Mouse (Mus musculus) embryonic stem cell, embryonic (primary cell): ENCODE measurements at regions not wholly inside any gene's neighbourhood (a gene's known extent, or its start where the extent isn't known, plus 50 kb on each side); places are given as distances from the start of the nearest gene placed in this dataset.

Experiments
- CTCF ChIA-PET, 4 experiments: fragments of 300-600 bp in 2 of 4; fragments of 350-600 bp in 2 of 4; sonication (Branson Sonifier 250); formaldehyde crosslinking; loops; one replicate each; lab custom pipeline; 2022; ENCODE audit warnings: inconsistent platforms in 2 of 4; lab: Charles Lee
- POLR2A ChIA-PET, 4 experiments: fragments of 300-600 bp in 2 of 4; fragments of 350-600 bp in 2 of 4; sonication (Branson Sonifier 250); formaldehyde crosslinking; loops; one replicate each; lab custom pipeline; 2022; ENCODE audit warnings: antibody characterized with exemption in 4 of 4, inconsistent platforms in 1 of 4; lab: Charles Lee

GRCm38 (mm10) chr3:9340788-9341187 lies 269.1 kb downstream of the Zfp704 start:
- ChIA-PET POLR2A (interaction anchor here in 1 of 4 experiments (0.5 to 1.5 kb wide), 5 partner anchors 10 to 381 kb away, joined by 3 to 5 read pairs (median 4); no protein-coding TSS in a partner anchor), CTCF (interaction anchor here in 2 of 4 experiments (1.1 to 1.4 kb wide), 2 partner anchors 264 to 265 kb away, joined by 3 read pairs; no protein-coding TSS in a partner anchor)

- ChIA-PET CTCF (interaction anchor here in 2 of 4 experiments (1.1 to 1.4 kb wide), 2 partner anchors 263 to 264 kb away, joined by 3 read pairs; no protein-coding TSS in a partner anchor), POLR2A (interaction anchor here in 1 of 4 experiments (0.7 to 0.9 kb wide), 2 partner anchors 17 to 380 kb away, joined by 4 to 5 read pairs; no protein-coding TSS in a partner anchor)
These were observed 269.5 kb downstream of the Zfp704 start for GRCm38 (mm10) chr3:9340344-9340743.

DNA sequence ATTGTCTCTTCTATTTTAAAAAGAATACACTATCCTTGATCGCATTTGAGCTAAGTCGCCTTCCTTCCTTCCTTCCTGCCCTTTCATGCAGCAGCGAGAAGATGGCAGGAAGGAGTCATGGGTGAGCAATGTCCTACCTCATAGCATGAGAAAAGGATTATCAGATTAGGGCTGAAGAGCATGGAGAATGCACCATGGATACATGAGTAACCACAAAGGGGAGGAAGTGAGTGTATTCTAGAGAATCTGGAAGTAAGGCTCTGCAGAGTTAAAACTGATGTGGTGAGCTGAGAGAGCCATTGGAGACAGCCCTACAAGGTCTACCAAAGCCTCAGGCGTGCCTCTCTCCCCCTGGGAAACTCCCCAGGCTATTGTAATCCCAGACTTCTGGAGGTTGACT lies 270.2 kb downstream of the Zfp704 start:
- POLR2A ChIA-PET, result interaction anchor here in 1 of 4 experiments (0.9 kb wide), 1 partner anchor 18 kb away, joined by 4 read pairs; no protein-coding TSS in a partner anchor
- CTCF ChIA-PET, result interaction anchor here in 2 of 4 experiments (1.1 to 1.4 kb wide), 2 partner anchors 263 kb away, joined by 3 read pairs; no protein-coding TSS in a partner anchor

DNA sequence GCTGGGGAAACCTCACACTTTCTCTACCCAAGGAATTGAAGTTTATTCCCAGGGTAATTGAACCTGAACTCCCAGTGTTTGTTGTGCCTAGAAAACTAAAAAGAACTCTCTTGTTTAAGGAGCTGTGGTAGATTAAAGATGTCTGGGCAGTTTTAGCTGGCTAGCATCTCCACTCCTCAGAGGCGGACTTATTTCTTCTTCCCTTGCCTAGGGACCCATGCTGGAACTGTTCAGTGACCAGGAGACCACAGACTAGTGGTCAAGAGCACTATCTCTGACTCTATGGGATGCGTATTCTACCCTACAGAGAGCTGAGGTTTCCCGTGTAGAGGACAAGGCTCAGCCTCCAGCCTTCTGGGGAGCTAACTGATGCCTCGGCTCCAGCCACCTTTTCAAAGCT lies 274.3 kb downstream of the Zfp704 start:
- POLR2A ChIA-PET, result interaction anchor here in 1 of 4 experiments (1.1 kb wide), 1 partner anchor 8 kb away, joined by 3 read pairs; no protein-coding TSS in a partner anchor
- CTCF ChIA-PET, result no interaction called here
